Mouse (Mus musculus): ENCODE data around the gene Ctnna2. TPM values are rescaled to one million over a fixed set of nuclear protein-coding genes. Genes with fewer than 3 reads are reported as not detected.

Gene Ctnna2
- polyA plus RNA-seq, 1 experiment from 2014 or later: 72.4 TPM

DNA sequence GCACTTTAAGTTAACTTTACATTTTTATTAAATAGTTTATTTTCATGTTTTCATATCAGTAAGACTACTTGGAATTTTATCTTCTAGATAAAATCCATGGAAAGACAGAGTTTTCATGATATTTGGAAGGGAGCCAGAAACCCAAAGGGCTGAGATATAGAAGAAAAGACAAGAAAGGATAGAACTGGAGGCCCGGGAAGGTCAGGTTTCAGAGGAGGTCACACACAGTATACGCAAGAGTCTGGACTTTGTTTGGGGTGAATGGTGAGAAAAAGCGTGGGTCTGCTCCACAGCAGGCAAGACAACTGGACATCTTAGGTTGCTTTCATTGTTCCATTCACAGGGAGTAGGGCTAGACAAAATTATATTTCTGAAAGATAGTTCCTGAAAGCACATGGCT, 111.4 kb downstream of the Ctnna2 start:
- H3K4me3 ChIP-seq (replicated peaks): no peak overlapping the region
- H3K27me3 ChIP-seq: no peaks in the 10 kb centered on the region
- no peaks in the 10 kb centered on the region for H3K36me3 ChIP-seq (replicated peaks)
- no peak overlapping the region for H3K27ac ChIP-seq
- H3K9ac ChIP-seq: no peak overlapping the region
- ATAC-seq (ENCODE audit: low FRiP score): no peak
- no peak overlapping the region for H3K4me2 ChIP-seq
- 48% methylated on average over 3 of the region's 3 CpGs for WGBS
- H3K9me3 ChIP-seq: no peaks in the 10 kb centered on the region
- H3K4me1 ChIP-seq: no peaks in the 10 kb centered on the region

DNA sequence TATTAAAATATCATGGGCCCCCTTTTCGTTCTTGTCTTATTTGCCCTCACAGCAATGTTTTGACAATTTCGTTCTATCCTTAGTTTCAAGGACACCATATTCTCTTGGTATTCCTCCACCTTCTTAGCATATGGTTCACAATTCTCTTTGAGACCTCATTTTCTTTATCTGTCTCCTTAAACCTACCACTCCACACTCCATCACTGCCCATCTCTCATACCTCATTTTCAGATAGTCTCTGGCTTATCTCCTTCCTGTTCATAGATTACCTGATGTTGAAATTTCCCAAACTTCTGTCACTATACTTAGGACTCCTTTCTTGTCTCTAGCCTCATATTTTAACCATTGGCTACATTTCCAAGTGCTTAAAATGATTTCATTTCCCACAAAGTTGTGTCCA, 116.1 kb downstream of the Ctnna2 start:
- H3K27me3 ChIP-seq: no peaks in the 10 kb centered on the region
- no peak overlapping the region for H3K4me2 ChIP-seq
- H3K4me3 ChIP-seq (replicated peaks): no peak overlapping the region
- no peak for ATAC-seq (ENCODE audit: low FRiP score)
- H3K27ac ChIP-seq: no peak overlapping the region
- no peaks in the 10 kb centered on the region for H3K4me1 ChIP-seq
- no peaks in the 10 kb centered on the region for H3K36me3 ChIP-seq (replicated peaks)
- WGBS: 98% methylated on average over 2 of the region's 2 CpGs
- no peaks in the 10 kb centered on the region for H3K9me3 ChIP-seq
- H3K9ac ChIP-seq: no peak overlapping the region

- H3K36me3 ChIP-seq (replicated peaks): no peaks in the 10 kb centered on the region
- WGBS: 85% methylated on average over 6 of the region's 6 CpGs
Measured at GRCm38 (mm10) chr6:77862781-77863180, 116.7 kb downstream of the Ctnna2 start.

GRCm38 (mm10) chr6:77849438-77849837, 130.1 kb downstream of the Ctnna2 start:
- Histone ChIP-seq H3K4me2 (no peak overlapping the region), H3K36me3 (replicated peaks) (no peaks in the 10 kb centered on the region), H3K27me3 (no peaks in the 10 kb centered on the region), H3K9ac (no peak overlapping the region), H3K27ac (no peak overlapping the region), H3K4me1 (no peaks in the 10 kb centered on the region), H3K9me3 (no peaks in the 10 kb centered on the region), H3K4me3 (replicated peaks) (no peak overlapping the region)
- ATAC-seq (ENCODE audit: low FRiP score): no peak
- WGBS: 89% methylated on average over 1 of the region's 1 CpGs

More at GRCm38 (mm10) chr6:77862781-77863180, 116.7 kb downstream of the Ctnna2 start:
- H3K4me3 ChIP-seq (replicated peaks): no peak overlapping the region
- no peak overlapping the region for H3K9ac ChIP-seq
- H3K9me3 ChIP-seq: no peaks in the 10 kb centered on the region
- H3K27me3 ChIP-seq: no peaks in the 10 kb centered on the region
- H3K4me1 ChIP-seq: no peaks in the 10 kb centered on the region
- no peak overlapping the region for H3K27ac ChIP-seq
- ATAC-seq (ENCODE audit: low FRiP score): no peak
- H3K4me2 ChIP-seq: no peak overlapping the region

GRCm38 (mm10) chr6:77848796-77849195, 130.7 kb downstream of the Ctnna2 start:
- Histone ChIP-seq H3K9ac (no peak overlapping the region), H3K4me2 (no peak overlapping the region), H3K27ac (no peak overlapping the region), H3K27me3 (no peaks in the 10 kb centered on the region), H3K36me3 (replicated peaks) (no peaks in the 10 kb centered on the region), H3K4me1 (no peaks in the 10 kb centered on the region), H3K9me3 (no peaks in the 10 kb centered on the region), H3K4me3 (replicated peaks) (no peak overlapping the region)
- ATAC-seq (ENCODE audit: low FRiP score): no peak

GRCm38 (mm10) chr6:77847651-77848050, 131.8 kb downstream of the Ctnna2 start:
- WGBS: 90% methylated on average over 2 of the region's 2 CpGs
- Histone ChIP-seq H3K4me1 (no peaks in the 10 kb centered on the region), H3K27ac (no peak overlapping the region), H3K36me3 (replicated peaks) (no peaks in the 10 kb centered on the region), H3K9me3 (no peaks in the 10 kb centered on the region), H3K4me2 (no peak overlapping the region), H3K9ac (no peak overlapping the region), H3K27me3 (no peaks in the 10 kb centered on the region), H3K4me3 (replicated peaks) (no peak overlapping the region)
- no peak for ATAC-seq (ENCODE audit: low FRiP score)

DNA sequence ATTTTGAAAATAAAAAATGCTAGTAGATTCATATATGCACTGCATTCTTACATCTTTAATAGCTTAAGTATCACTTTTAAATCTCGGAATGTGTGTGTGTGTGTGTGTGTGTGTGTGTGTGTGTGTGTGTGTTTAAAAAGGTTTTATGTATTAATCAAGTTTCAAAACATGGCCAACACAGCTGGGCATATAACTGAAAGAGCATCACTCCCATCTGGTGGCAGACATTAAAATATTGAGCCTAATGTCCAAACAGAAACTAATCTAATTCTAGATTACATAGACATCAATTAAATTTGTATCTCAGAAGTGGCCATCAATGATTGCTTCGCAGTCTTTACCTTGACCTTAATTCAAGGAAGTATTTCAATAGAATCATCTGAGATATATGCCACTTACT, 140.4 kb downstream of the Ctnna2 start:
- H3K4me1 ChIP-seq: peaks cover 4% of the 10 kb centered on the region; the same call in 1 of the 2 replicates
- H3K27me3 ChIP-seq: no peaks in the 10 kb centered on the region
- H3K9ac ChIP-seq: no peak overlapping the region
- H3K36me3 ChIP-seq (replicated peaks): no peaks in the 10 kb centered on the region
- H3K9me3 ChIP-seq: no peaks in the 10 kb centered on the region
- H3K4me2 ChIP-seq: no peak overlapping the region
- ATAC-seq (ENCODE audit: low FRiP score): no peak
- no peak overlapping the region for H3K27ac ChIP-seq
- 81% methylated on average over 2 of the region's 2 CpGs for WGBS
- no peak overlapping the region for H3K4me3 ChIP-seq (replicated peaks)

GRCm38 (mm10) chr6:77838653-77839052, 140.8 kb downstream of the Ctnna2 start:
- Histone ChIP-seq H3K9ac (no peak overlapping the region), H3K36me3 (replicated peaks) (no peaks in the 10 kb centered on the region), H3K4me2 (no peak overlapping the region), H3K4me3 (replicated peaks) (no peak overlapping the region), H3K9me3 (no peaks in the 10 kb centered on the region), H3K4me1 (peaks cover 4% of the 10 kb centered on the region; the same call in 1 of the 2 replicates), H3K27me3 (no peaks in the 10 kb centered on the region), H3K27ac (no peak overlapping the region)
- ATAC-seq (ENCODE audit: low FRiP score): 0 out of 2 replicates have a peak, but pooled peaks have one; percentile 40

DNA sequence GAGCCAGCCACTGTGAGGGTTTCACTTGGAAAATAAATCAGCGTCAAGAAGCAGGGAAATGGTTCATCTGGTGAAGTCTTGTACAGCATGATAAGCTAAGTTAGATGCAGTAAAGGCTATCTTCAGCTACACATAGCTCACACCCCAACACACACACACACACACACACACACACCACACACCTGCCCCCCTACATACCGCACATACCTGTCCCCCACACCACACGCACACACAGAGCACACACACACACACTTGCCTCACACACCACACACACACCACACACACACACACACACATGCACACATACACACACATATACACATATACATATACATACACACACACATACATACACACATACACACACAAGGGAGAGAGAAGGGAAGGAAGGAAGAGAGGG, 142.0 kb downstream of the Ctnna2 start:
- peak; percentile 36; the same call in 1 of the 2 replicates for ATAC-seq (ENCODE audit: low FRiP score)
- WGBS: 90% methylated on average over 3 of the region's 3 CpGs
- no peaks in the 10 kb centered on the region for H3K9me3 ChIP-seq
- H3K4me1 ChIP-seq: peaks cover 4% of the 10 kb centered on the region; the same call in 1 of the 2 replicates
- H3K27me3 ChIP-seq: no peaks in the 10 kb centered on the region
- no peak overlapping the region for H3K4me3 ChIP-seq (replicated peaks)
- no peaks in the 10 kb centered on the region for H3K36me3 ChIP-seq (replicated peaks)
- no peak overlapping the region for H3K4me2 ChIP-seq
- no peak overlapping the region for H3K27ac ChIP-seq
- H3K9ac ChIP-seq: no peak overlapping the region

- 82% methylated on average over 2 of the region's 2 CpGs for WGBS
- no peak overlapping the region for H3K4me3 ChIP-seq (replicated peaks)
- no peaks in the 10 kb centered on the region for H3K9me3 ChIP-seq
- no peaks in the 10 kb centered on the region for H3K36me3 ChIP-seq (replicated peaks)
- no peak overlapping the region for H3K4me2 ChIP-seq
- no peaks in the 10 kb centered on the region for H3K27me3 ChIP-seq
- ATAC-seq (ENCODE audit: low FRiP score): no peak
- no peak overlapping the region for H3K9ac ChIP-seq
- no peak overlapping the region for H3K27ac ChIP-seq
- H3K4me1 ChIP-seq: peaks cover 9% of the 10 kb centered on the region; the same call in 1 of the 2 replicates
Measured at GRCm38 (mm10) chr6:77834680-77835079, 144.8 kb downstream of the Ctnna2 start.

GRCm38 (mm10) chr6:77827526-77827925, 152.0 kb downstream of the Ctnna2 start:
- Histone ChIP-seq H3K9me3 (no peaks in the 10 kb centered on the region), H3K9ac (no peak overlapping the region), H3K36me3 (replicated peaks) (no peaks in the 10 kb centered on the region), H3K4me1 (peaks cover 5% of the 10 kb centered on the region; the same call in 1 of the 2 replicates), H3K4me3 (replicated peaks) (no peak overlapping the region), H3K4me2 (no peak overlapping the region), H3K27me3 (no peaks in the 10 kb centered on the region), H3K27ac (no peak overlapping the region)
- 17% methylated on average over 1 of the region's 1 CpGs for WGBS
- peak; percentile 60 for ATAC-seq (ENCODE audit: low FRiP score)

DNA sequence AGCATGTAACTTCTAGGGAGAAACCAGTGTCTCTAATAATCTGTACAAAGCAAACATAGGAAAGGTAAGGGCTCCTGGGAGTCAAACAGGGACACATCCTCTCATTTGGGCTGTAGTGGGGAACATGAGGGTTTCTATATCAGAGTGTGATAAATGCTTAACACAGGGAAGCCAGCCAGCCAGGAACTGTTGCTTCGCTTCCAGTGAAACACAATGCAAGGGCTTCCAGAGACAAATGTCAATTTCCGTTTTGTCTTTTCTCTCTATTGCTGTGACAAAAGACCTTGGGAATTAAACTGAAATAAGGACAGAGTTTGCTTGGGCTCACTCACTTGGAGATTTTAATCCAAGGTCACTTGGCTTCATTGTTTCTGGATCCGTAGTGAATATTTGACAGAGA, 162.4 kb downstream of the Ctnna2 start:
- Histone ChIP-seq H3K4me1 (peaks cover 7% of the 10 kb centered on the region; the same call in 1 of the 2 replicates), H3K9me3 (no peaks in the 10 kb centered on the region), H3K4me3 (replicated peaks) (no peak overlapping the region), H3K27me3 (no peaks in the 10 kb centered on the region), H3K27ac (no peak overlapping the region), H3K36me3 (replicated peaks) (no peaks in the 10 kb centered on the region), H3K4me2 (no peak overlapping the region), H3K9ac (no peak overlapping the region)
- WGBS: 67% methylated on average over 3 of the region's 3 CpGs
- no peak for ATAC-seq (ENCODE audit: low FRiP score)

- 73% methylated on average over 3 of the region's 3 CpGs for WGBS
- ATAC-seq (ENCODE audit: low FRiP score): no peak
- no peak overlapping the region for H3K9ac ChIP-seq
- no peak overlapping the region for H3K4me2 ChIP-seq
- H3K27ac ChIP-seq: no peak overlapping the region
- H3K36me3 ChIP-seq (replicated peaks): no peaks in the 10 kb centered on the region
- H3K27me3 ChIP-seq: no peaks in the 10 kb centered on the region
- no peak overlapping the region for H3K4me3 ChIP-seq (replicated peaks)
- H3K4me1 ChIP-seq: peaks cover 15% of the 10 kb centered on the region; the same call in 1 of the 2 replicates
- H3K9me3 ChIP-seq: no peaks in the 10 kb centered on the region
Measured at GRCm38 (mm10) chr6:77811041-77811440, 168.5 kb downstream of the Ctnna2 start.
